Mouse (Mus musculus) lung, postnatal 0 days (tissue): ENCODE data around the gene Parp14.

Source experiments
- CTCF ChIP-seq: IDR thresholded peaks from 2 replicates; pipeline ENCODE4 v1.5.1; 2016; ENCODE audit warnings: antibody characterized with exemption, mild to moderate bottlenecking
- EP300 ChIP-seq: IDR thresholded peaks from 2 replicates; pipeline ENCODE4 v1.6.1; 2016; ENCODE audit warnings: antibody characterized with exemption, mild to moderate bottlenecking, control low read depth

- TF ChIP-seq CTCF, result no peak
- TF ChIP-seq EP300, result no peak
Observed at GRCm38 (mm10) chr16:35869656-35870055, 1.7 kb downstream of the Parp14 start.
